Mouse (Mus musculus): ENCODE measurements around the gene Dus1l.

- TF ChIP-seq CTCF (IDR thresholded peaks at IDR 0.05) (no peak), POLR2A (IDR thresholded peaks at IDR 0.05; ENCODE audit: insufficient read depth, low read depth, low read length) (no peak), EP300 (IDR thresholded peaks at IDR 0.05; ENCODE audit: insufficient read depth, low read depth, low read length) (no peak)
These were observed 36.0 kb downstream of the Dus1l start for GRCm38 (mm10) chr11:120760236-120760635.

Data from heart, adult 2 months (tissue).